Mouse (Mus musculus) neural tube, embryonic 13.5 days (tissue): ENCODE data around the gene Gper1. TPM values are rescaled to one million over a fixed set of nuclear protein-coding genes. Genes with fewer than 3 reads are reported as not detected.
A peak's percentile ranks its signal among the peaks of the same experiment; 100 is the strongest.
"Not testable (repeated sequence)": the region's sequence is repeated elsewhere in the genome, so short reads cannot be mapped to it uniquely, and the experiment has no call there.

Source experiments
- ATAC-seq: fragments of 200-750 bp; cut with Nextera tagmentation; 2 replicates; pipeline ENCODE4 v1.8.0; 2017; ENCODE audit warnings: low read depth, mild to moderate bottlenecking, moderate TSS enrichment, moderate library complexity
- H3K27ac ChIP-seq: fragments of 300-500 bp; sonication (generic); replicated peaks from 2 replicates; pipeline ENCODE4 v1.5.1; 2015; ENCODE audit warnings: moderate library complexity, mild to moderate bottlenecking, inconsistent platforms
- H3K27me3 ChIP-seq: fragments of 300-500 bp; sonication (generic); 2 replicates; pipeline ENCODE4 v1.6.1; 2015; ENCODE audit warnings: mild to moderate bottlenecking, inconsistent platforms
- H3K36me3 ChIP-seq: fragments of 300-500 bp; sonication (generic); 2 replicates; pipeline ENCODE4 v1.6.1; 2015; ENCODE audit warnings: mild to moderate bottlenecking, inconsistent platforms
- H3K4me1 ChIP-seq: fragments of 300-500 bp; sonication (generic); replicated peaks from 2 replicates; pipeline ENCODE4 v1.6.1; 2015; ENCODE audit warnings: inconsistent platforms
- H3K4me2 ChIP-seq: fragments of 300-500 bp; sonication (generic); 2 replicates; pipeline ENCODE4 v1.6.1; 2015; ENCODE audit warnings: inconsistent platforms, mild to moderate bottlenecking, moderate library complexity
- H3K4me3 ChIP-seq: fragments of 300-500 bp; sonication (generic); 2 replicates; pipeline ENCODE4 v1.5.1; 2015; ENCODE audit warnings: mild to moderate bottlenecking, inconsistent platforms
- H3K9ac ChIP-seq: fragments of 300-500 bp; sonication (generic); 2 replicates; pipeline ENCODE4 v1.6.1; 2015; ENCODE audit warnings: moderate library complexity, mild to moderate bottlenecking, inconsistent platforms
- H3K9me3 ChIP-seq: fragments of 300-500 bp; sonication (generic); 2 replicates; pipeline ENCODE4 v1.6.1; 2016; ENCODE audit warnings: inconsistent platforms
- WGBS: fragments of 180-500 bp; shearing (Covaris S2); methylation state at CpG from one replicate; pipeline ENCODE4 v1.1.7; 2015; 5-methylcytosine and 5-hydroxymethylcytosine counted together
- polyA plus RNA-seq: library from polyadenylated mRNA; unstranded; fragments of >200 nt; fragmentation: Nextera tagmentation; extraction: Ambion mirVana; gene quantifications from 2 replicates; pipeline ENCODE4 v1.2.1, GENCODE M21; 2015

The Gper1 gene
- polyA plus RNA-seq, 1 experiment from 2014 or later: 9.9 TPM

DNA sequence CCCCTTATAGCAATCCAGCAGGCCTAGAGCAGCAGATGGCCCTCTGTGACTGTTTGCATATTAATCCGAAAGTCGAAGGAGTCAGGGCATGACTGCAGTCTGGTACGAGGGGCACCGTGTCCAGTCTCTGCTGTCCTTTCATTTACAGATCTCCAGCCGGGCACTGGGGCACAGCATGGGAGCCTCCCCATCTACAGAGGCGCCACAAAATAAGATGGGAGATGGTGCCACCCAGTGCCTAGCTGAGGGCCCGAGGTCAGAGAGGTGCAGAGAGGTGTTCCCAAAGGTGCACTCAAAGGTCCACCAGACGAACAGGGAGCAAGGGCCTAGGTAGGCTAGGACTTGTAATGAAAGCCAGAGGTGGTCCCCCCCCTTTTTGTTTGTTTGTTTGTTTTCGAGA is 39.7 kb upstream of the Gper1 start:
- no peak overlapping the region for H3K4me3 ChIP-seq
- no peak overlapping the region for H3K9ac ChIP-seq
- no peaks in the 10 kb centered on the region for H3K36me3 ChIP-seq
- no peak for ATAC-seq
- H3K4me1 ChIP-seq: peaks cover 53% of the 10 kb centered on the region
- H3K4me2 ChIP-seq: no peak overlapping the region
- H3K27ac ChIP-seq: 0 out of 2 replicates have a peak overlapping the region, but pooled peaks have one; percentile 52
- no peaks in the 10 kb centered on the region for H3K9me3 ChIP-seq
- WGBS: 74% methylated on average over 9 of the region's 9 CpGs
- no peaks in the 10 kb centered on the region for H3K27me3 ChIP-seq

DNA sequence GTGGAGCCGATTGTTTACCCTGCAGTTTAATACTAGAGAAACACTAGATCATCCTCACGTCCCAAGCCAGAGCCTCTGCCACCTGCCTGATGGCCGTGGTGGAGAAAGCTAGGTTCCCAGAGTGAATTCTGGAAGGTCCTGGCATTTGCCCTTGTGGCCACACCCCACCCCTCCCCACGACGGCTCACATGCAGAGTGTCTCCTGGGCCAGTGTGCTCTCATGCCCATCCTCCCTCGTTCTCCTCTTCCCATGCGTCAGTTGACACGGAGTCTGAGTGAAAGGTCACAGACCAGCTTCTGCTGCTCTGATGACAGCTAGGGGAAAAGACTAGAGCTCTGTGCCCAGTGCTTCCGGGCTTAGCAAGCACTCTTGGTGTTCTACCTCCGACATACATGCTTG is 38.4 kb upstream of the Gper1 start:
- Histone ChIP-seq H3K4me1 (peaks cover 53% of the 10 kb centered on the region), H3K4me2 (no peak overlapping the region), H3K9ac (no peak overlapping the region), H3K27me3 (no peaks in the 10 kb centered on the region), H3K36me3 (no peaks in the 10 kb centered on the region), H3K4me3 (no peak overlapping the region), H3K9me3 (no peaks in the 10 kb centered on the region), H3K27ac (no peak overlapping the region)
- WGBS: 75% methylated on average over 10 of the region's 10 CpGs
- no peak for ATAC-seq

DNA sequence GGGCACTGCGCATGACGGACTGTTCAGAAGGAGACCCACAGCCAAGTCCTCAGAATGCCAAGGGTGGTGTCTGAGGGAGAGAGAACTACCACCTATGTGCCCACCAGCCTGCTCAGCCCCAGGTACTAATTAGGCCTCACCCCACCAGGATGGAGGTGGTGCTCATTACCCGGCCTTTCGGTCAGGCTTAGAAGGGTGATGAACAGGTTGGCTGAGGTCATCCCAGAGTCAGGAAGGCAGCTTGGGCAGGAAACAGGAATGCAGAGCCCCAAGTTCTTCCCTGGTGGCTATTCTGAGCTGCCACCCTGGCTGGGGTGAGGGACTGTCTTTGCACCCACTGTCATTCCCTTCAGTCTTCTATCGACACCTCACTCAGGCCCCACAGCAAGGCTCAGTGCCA is 36.9 kb upstream of the Gper1 start:
- Histone ChIP-seq H3K4me1 (peaks cover 49% of the 10 kb centered on the region), H3K4me3 (no peak overlapping the region), H3K27me3 (no peaks in the 10 kb centered on the region), H3K9ac (no peak overlapping the region), H3K9me3 (no peaks in the 10 kb centered on the region), H3K27ac (no peak overlapping the region), H3K36me3 (no peaks in the 10 kb centered on the region), H3K4me2 (no peak overlapping the region)
- 92% methylated on average over 5 of the region's 5 CpGs for WGBS
- no peak for ATAC-seq

DNA sequence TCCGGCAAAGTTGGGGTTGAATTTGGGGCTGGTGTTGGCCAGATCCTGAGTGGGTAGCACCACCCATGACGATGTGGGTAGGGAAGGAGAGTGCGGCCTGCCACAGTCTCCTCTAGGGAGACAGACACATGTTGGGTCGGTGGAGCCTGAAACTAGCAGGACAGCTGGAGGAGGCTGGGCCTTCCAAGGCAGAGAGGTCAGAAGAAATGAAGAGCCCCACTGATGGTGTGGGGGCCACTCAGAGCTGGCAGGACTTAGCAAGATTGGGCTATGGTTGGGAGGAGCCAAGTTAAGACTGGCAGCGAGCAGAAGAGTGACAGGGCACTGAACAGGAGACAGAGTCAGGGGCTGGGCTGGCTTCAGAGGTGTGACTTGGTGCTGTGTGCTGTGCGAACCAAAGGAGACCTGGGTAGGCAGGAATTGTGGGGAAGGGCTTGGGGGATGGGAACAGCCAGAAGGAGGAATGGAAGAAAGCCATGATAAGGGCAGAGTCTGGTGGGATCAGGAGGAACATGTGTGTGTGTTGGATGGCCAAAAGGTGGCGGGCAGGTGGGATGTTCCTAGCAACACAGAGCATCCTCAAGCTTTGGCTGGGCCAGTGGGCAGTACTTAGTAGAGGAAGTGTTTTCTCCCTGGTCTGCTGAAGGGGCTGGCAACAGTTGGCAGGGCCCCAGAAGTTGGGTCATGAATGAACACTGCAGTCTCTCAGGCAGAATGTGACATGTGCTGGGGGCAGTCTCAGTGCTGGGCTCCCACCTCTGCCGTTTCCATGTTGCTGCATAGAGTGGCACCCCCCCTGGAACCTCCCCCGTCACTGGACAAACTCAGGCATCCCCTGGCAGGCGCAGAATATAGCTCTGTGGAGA is 35.4 kb upstream of the Gper1 start:
- Histone ChIP-seq H3K27ac (peak overlapping the region; percentile 67), H3K4me1 (peaks cover 49% of the 10 kb centered on the region), H3K9ac (no peak overlapping the region), H3K27me3 (no peaks in the 10 kb centered on the region), H3K9me3 (no peaks in the 10 kb centered on the region), H3K36me3 (no peaks in the 10 kb centered on the region), H3K4me2 (no peak overlapping the region), H3K4me3 (no peak overlapping the region)
- 72% methylated on average over 10 of the region's 10 CpGs for WGBS
- ATAC-seq: no peak

DNA sequence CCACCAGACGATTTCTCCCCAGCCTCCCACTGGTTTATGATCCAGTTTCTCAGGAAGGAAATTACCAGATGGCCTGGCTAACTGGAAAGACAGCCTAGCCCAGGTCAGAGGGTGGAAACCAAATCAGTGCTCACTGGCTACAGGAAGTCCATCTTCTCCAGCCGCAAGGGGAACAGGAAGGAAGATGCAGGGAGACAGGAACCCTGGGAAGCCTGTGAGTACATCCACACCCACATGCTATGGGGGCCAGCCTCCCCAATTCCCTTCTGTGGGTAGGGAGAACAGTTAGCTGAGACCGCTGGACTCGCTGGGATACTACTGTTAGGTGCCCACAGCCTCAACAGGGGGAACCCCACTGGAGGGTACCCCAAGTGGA is 34.8 kb upstream of the Gper1 start:
- Histone ChIP-seq H3K27me3 (no peaks in the 10 kb centered on the region), H3K9me3 (no peaks in the 10 kb centered on the region), H3K4me2 (no peak overlapping the region), H3K36me3 (no peaks in the 10 kb centered on the region), H3K4me1 (peaks cover 44% of the 10 kb centered on the region), H3K4me3 (no peak overlapping the region), H3K27ac (peak overlapping the region; percentile 67), H3K9ac (no peak overlapping the region)
- WGBS: 59% methylated on average over 4 of the region's 4 CpGs
- no peak for ATAC-seq

DNA sequence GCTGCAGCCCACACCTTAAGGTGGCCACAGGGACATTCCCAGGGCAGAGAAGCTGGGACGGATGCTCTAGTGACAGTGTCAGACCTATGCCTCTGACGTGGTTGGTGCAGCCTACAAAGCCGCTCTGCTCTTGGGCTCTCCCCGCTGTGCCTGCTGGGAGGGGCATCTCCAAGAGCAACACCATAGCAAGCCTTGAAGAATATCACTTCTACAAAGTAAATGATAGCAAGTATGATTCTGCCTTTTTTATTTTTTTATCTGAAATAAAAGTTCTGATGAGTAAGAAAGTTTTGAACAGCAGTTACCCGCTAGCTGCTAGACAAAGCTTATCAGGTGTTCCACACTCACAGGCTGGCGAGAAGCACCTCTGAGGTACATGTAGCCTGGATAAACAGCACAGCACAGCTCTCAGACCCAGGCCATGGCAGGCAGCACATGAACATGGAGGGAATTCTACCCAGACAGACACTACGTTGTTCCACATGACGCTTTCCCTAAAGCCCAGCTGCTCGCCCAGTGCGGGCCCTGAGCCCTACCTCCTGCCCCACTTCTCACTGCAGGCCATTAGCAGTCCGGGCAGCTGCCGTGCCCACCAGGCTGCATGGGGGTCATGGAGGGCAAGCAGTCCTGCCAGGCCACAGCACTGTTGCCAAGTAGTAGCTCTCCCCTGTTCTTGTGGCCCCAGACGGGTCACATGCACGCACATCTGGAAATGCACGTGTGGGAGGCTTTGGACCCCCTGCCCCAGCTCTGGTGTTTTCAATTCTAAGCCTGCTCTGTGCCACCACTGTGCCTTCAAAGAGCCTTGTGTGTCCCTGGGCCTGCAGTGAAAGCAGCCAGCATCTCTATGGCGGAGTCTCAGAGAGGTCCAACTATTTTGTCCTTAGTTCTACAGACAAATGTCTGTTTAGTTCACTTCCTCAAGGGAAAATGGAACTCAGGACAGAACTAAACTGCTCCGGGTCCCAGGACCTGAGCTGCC is 34.0 kb upstream of the Gper1 start:
- peaks cover 44% of the 10 kb centered on the region for H3K4me1 ChIP-seq
- peak overlapping the region; percentile 41; the same call in 1 of the 2 replicates for H3K9ac ChIP-seq
- no peak for ATAC-seq
- no peaks in the 10 kb centered on the region for H3K36me3 ChIP-seq
- H3K9me3 ChIP-seq: no peaks in the 10 kb centered on the region
- no peak overlapping the region for H3K4me2 ChIP-seq
- 70% methylated on average over 17 of the region's 17 CpGs for WGBS
- H3K27me3 ChIP-seq: no peaks in the 10 kb centered on the region
- H3K27ac ChIP-seq: peak overlapping the region; percentile 67
- H3K4me3 ChIP-seq: no peak overlapping the region

DNA sequence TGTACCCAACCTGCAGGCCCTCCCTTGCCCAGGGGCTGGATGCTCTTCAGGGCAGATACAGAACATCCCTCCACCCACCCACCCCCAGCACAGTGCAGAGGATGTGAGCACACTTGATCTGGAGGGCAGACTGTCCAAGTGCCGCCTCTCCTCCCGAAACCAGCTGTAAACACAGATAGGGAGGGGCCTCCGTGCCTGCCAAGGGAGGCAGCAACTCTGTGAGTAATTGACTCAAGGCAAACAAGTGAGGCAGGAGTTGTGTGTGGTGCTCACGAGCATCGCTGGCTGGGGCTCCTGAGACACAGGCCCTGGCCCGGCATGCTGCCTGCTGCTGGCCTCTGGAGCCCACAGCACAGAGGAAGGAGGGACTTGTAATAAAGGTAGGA is 33.3 kb upstream of the Gper1 start:
- peak overlapping the region; percentile 41; the same call in 1 of the 2 replicates for H3K9ac ChIP-seq
- no peaks in the 10 kb centered on the region for H3K9me3 ChIP-seq
- peak; percentile 17 for ATAC-seq
- WGBS: 36% methylated on average over 6 of the region's 6 CpGs
- H3K27me3 ChIP-seq: no peaks in the 10 kb centered on the region
- peak overlapping the region; percentile 67 for H3K27ac ChIP-seq
- no peak overlapping the region for H3K4me3 ChIP-seq
- peaks cover 44% of the 10 kb centered on the region for H3K4me1 ChIP-seq
- no peak overlapping the region for H3K4me2 ChIP-seq
- no peaks in the 10 kb centered on the region for H3K36me3 ChIP-seq

DNA sequence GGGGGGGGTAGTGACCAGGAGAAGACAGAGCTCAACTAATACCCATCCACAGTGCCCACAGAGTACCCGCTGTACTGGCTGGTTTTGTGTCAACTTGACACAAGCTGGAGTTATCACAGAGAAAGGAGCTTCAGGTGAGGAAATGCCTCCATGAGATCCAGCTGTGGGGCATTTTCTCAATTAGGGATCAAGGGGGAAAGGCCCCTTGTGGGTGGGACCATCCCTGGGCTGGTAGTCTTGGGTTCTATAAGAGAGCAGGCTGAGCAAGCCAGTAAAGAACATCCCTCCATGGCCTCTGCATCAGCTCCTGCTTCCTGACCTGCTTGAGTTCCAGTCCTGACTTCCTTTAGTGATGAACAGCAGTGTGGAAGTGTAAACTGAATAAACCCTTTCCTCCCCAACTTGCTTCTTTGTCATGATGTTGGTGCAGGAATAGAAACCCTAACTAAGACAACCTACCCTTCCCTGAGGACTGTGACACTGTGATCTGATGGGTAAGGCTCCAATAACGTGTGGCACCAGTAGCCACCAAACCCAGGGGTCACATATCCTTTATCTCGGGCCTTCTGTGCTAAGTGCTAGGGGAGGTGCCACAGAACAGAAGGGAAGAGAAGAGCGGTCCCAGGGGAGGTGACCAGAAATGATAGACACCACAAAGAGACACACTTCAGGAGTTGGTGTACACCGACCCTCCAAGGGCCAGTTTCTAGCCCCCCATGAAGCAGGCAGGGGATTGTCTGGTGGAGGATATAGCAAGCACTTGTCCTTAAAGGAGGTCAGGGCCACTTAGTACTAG is 32.4 kb upstream of the Gper1 start:
- peaks cover 44% of the 10 kb centered on the region for H3K4me1 ChIP-seq
- H3K27ac ChIP-seq: peak overlapping the region; percentile 61; the same call in 1 of the 2 replicates
- not testable (repeated sequence) for H3K9me3 ChIP-seq, H3K9ac ChIP-seq, H3K4me2 ChIP-seq, H3K27me3 ChIP-seq, H3K36me3 ChIP-seq, H3K4me3 ChIP-seq, ATAC-seq
- 84% methylated on average over 5 of the region's 5 CpGs for WGBS

DNA sequence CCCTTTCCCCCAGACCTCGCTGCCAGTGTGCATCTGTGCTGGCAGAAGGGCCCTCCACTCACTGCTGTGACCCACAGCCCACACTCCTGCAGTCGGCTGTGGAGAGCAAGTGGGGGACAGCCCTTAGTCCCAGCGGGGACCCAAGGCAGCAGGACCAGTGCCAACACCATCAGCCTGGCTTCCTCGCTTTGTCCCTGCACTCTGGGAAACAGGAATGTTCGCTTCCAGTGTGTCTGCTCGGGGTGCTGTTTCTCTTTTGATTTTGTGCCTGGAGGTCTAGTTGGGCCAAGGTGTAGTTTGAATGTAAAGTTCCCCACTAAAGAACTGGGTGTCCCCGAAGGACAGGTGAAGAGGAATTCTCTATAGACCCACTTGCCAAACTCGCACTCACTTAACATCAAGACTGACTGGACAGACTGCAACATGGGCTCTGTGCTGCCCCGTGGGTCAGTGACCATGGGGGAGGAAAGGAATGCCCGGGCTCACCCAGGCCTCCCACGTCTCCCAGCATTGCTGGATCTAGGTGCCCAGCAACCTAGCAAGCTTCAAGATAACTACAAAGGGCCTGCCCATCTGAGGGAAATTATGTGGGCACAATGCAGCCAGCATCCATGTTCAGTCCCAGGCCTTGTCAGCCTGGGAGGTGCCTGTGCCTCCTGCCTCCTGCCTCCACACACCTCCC is 31.5 kb upstream of the Gper1 start:
- 79% methylated on average over 11 of the region's 11 CpGs for WGBS
- H3K27me3 ChIP-seq: no peaks in the 10 kb centered on the region
- H3K4me3 ChIP-seq: no peak overlapping the region
- no peaks in the 10 kb centered on the region for H3K9me3 ChIP-seq
- no peak overlapping the region for H3K4me2 ChIP-seq
- H3K4me1 ChIP-seq: peaks cover 44% of the 10 kb centered on the region
- no peak for ATAC-seq
- peak overlapping the region; percentile 61; the same call in 1 of the 2 replicates for H3K27ac ChIP-seq
- no peaks in the 10 kb centered on the region for H3K36me3 ChIP-seq
- H3K9ac ChIP-seq: no peak overlapping the region

DNA sequence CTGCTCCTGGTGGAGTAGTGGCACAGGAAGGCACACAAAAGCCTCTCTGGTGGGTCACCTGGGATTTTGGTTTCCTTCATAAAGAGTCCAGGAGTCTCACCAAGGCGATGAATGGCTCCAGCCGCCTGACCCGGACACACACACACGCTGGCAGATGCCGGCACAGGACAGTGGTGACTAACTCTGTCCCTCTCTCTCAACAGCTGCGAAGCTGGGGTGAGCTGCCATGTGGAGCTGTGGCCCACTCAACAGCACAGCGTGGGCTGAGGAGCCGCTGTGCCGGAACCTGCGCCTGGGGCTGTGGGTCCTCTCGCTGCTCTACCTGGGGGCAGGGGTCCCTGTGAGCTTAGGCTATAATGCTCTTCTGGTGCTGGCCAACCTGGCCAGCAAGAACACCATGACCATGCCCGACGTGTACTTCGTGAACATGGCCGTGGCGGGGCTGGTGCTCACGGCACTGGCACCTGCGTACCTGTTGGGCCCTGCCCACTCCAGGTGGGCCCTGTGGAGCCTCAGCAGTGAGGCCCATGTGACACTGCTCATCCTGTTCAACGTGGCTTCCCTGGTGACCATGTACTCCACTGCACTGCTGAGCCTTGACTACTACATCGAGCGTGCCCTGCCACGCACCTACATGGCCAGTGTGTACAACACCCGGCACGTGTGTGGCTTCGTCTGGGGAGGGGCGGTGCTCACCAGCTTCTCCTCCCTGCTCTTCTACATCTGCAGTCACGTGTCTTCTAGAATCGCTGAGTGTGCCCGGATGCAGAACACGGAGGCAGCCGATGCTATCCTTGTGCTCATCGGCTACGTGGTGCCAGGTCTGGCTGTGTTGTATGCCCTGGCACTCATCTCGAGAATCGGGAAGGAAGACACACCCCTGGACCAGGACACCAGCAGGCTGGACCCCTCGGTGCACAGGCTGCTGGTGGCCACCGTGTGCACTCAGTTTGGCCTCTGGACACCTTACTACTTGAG is 30.4 kb upstream of the Gper1 start:
- no peaks in the 10 kb centered on the region for H3K27me3 ChIP-seq
- no peaks in the 10 kb centered on the region for H3K36me3 ChIP-seq
- no peak overlapping the region for H3K4me3 ChIP-seq
- no peak overlapping the region for H3K27ac ChIP-seq
- H3K9me3 ChIP-seq: no peaks in the 10 kb centered on the region
- H3K4me1 ChIP-seq: peaks cover 40% of the 10 kb centered on the region
- H3K4me2 ChIP-seq: no peak overlapping the region
- no peak for ATAC-seq
- 93% methylated on average over 37 of the region's 37 CpGs for WGBS
- H3K9ac ChIP-seq: no peak overlapping the region
